Mouse (Mus musculus) heart, adult 2 months (tissue): ENCODE measurements around the gene Lamp1.

Experiments used
- CTCF ChIP-seq: fragments of 200-600 bp; IDR thresholded peaks from 2 replicates; pipeline ENCODE4 v1.8.1; 2022; ENCODE audit warnings: antibody characterized with exemption, mild to moderate bottlenecking, moderate library complexity
- EP300 ChIP-seq: fragments of 200-500 bp; IDR thresholded peaks from 2 replicates; pipeline ENCODE4 v1.6.1; 2011; ENCODE audit warnings: low read depth, low read length, control low read depth; ENCODE audit not compliant: insufficient read depth
- POLR2A ChIP-seq: fragments of 200-500 bp; IDR thresholded peaks from 2 replicates; pipeline ENCODE4 v1.6.1; 2011; ENCODE audit warnings: mild to moderate bottlenecking, low read depth, low read length, control low read depth; ENCODE audit not compliant: insufficient read depth

GRCm38 (mm10) chr8:13187229-13187628 is 28.3 kb downstream of the Lamp1 start:
- no peak for TF ChIP-seq CTCF
- TF ChIP-seq EP300 = no peak
- TF ChIP-seq POLR2A = no peak
